10 mouse cellular contexts compared by ENCODE assay signal in the genomic region with DNA sequence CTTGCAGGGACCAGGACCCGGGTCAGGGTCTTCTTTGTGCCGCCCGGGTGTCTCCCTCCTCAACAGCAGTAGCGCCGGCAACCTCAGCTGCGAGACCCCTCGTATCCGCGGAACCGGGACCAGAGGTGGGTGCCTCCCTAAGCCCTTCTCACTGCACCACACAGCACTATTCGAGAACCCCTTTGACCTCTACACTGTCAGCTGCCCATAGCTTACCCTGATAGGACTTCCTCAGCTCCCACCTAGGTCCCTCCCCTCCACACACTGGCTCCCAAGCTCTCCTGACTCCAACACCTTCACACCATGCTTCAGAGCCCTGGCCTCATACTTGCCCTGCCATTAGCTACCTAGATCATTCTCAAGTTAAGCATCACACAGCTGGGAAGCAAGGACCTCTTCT. TPM values are rescaled to one million over a fixed set of nuclear protein-coding genes. Genes with fewer than 3 reads are reported as not detected.
DNase-seq lines count a peak whose midpoint lies in the region; ATAC-seq and TF ChIP-seq lines count a peak whose summit lies in the region.
"Had no signal": no experiment of that assay in that cellular context is flagged by ENCODE, and none has a peak within 500 bp of the region (broad histone marks: within the 10 kb centered on the region; RNA-seq: fewer than 3 reads in every experiment).

No protein-coding gene starts in this region.

- H3K4me3 ChIP-seq in heart, embryonic 12.5 days = peak overlapping the region; percentile 50
- peak overlapping the region; percentile 57 to 65 for H3K4me3 ChIP-seq in ES-E14 (ENCODE audit: insufficient read depth in 1 of 2, low read depth in 1 of 2, low read length in 2 of 2, poor library complexity in 1 of 2, severe bottlenecking in 1 of 2)
- peak overlapping the region; percentile 61 for H3K4me3 ChIP-seq in hindbrain, embryonic 10.5 days
- H3K4me3 ChIP-seq in midbrain, embryonic 13.5 days (replicated peaks) = peak overlapping the region; percentile 56

- H3K27me3 ChIP-seq in heart, embryonic 12.5 days (replicated peaks) = peaks cover 70% of the 10 kb centered on the region
- peaks cover 51% of the 10 kb centered on the region for H3K27me3 ChIP-seq in hindbrain, embryonic 10.5 days (ENCODE audit: insufficient read depth, poor library complexity, severe bottlenecking)
- H3K27me3 ChIP-seq in midbrain, embryonic 13.5 days = peaks cover 50% of the 10 kb centered on the region

- H3K4me1 ChIP-seq in heart, embryonic 12.5 days (replicated peaks) = peaks cover 13% of the 10 kb centered on the region; the same call in 1 of the 2 replicates
- peaks cover 0 to 2% of the 10 kb centered on the region in 2 experiments; a peak in 2 of 4 replicates for H3K4me1 ChIP-seq in ES-E14 (ENCODE audit: control insufficient read depth in 2 of 2, insufficient read depth in 2 of 2, low read length in 2 of 2, poor library complexity in 1 of 2)
- H3K4me1 ChIP-seq in hindbrain, embryonic 10.5 days (replicated peaks) = peaks cover 14% of the 10 kb centered on the region; the same call in 1 of the 2 replicates
- H3K4me1 ChIP-seq in midbrain, embryonic 13.5 days (replicated peaks) = peaks cover 11% of the 10 kb centered on the region

- peak overlapping the region; percentile 31; the same call in 1 of the 2 replicates for H3K9ac ChIP-seq in heart, embryonic 12.5 days
- peak overlapping the region; percentile 18; the same call in 1 of the 2 replicates for H3K9ac ChIP-seq in ES-E14 (ENCODE audit: insufficient read depth, low read depth, low read length, poor library complexity, severe bottlenecking)
- H3K9ac ChIP-seq in midbrain, embryonic 13.5 days (replicated peaks) = peak overlapping the region; percentile 69

- WGBS in heart, embryonic 12.5 days = 6% methylated on average over 11 of the region's 11 CpGs
- WGBS in hindbrain, embryonic 10.5 days = 2% methylated on average over 11 of the region's 11 CpGs
- 2% methylated on average over 11 of the region's 11 CpGs for WGBS in midbrain, embryonic 13.5 days

- H3K9me3 ChIP-seq in heart, embryonic 12.5 days (replicated peaks) = no peaks in the 10 kb centered on the region
- no peaks in the 10 kb centered on the region for H3K9me3 ChIP-seq in ES-E14 (ENCODE audit: control insufficient read depth, insufficient read depth, low read depth, low read length)
- H3K9me3 ChIP-seq in hindbrain, embryonic 10.5 days = no peaks in the 10 kb centered on the region
- H3K9me3 ChIP-seq in midbrain, embryonic 13.5 days = no peaks in the 10 kb centered on the region

- 0 out of 2 replicates have a peak, but pooled peaks have one; percentile 9 for ATAC-seq in heart, embryonic 12.5 days (ENCODE audit: insufficient number of reproducible peaks, low FRiP score)
- ATAC-seq in midbrain, embryonic 13.5 days = peak; percentile 79

- DNase-seq in heart, postnatal 4 days = no peak
- DNase-seq in ES-E14 (ENCODE audit: low read depth, low spot score) = no peak
- DNase-seq in hindbrain, embryonic 10.5 days (ENCODE audit: low spot score) = no peak
- no peak for DNase-seq in cerebellum, adult 8-10 months
- no peak for DNase-seq in urinary bladder, adult 2 months (ENCODE audit: low spot score)
- DNase-seq in thymus, postnatal 10 days (ENCODE audit: low spot score in 2 of 2) = no peak

- H3K27ac ChIP-seq in heart, embryonic 12.5 days (ENCODE audit: poor library complexity, severe bottlenecking) = no peak overlapping the region
- H3K27ac ChIP-seq in ES-E14 (ENCODE audit: insufficient read depth, low read depth, low read length, poor library complexity, severe bottlenecking) = no peak overlapping the region
- peak overlapping the region; percentile 74 for H3K27ac ChIP-seq in hindbrain, embryonic 10.5 days
- no peak overlapping the region for H3K27ac ChIP-seq in midbrain, embryonic 13.5 days

- H3K4me2 ChIP-seq in heart, embryonic 12.5 days = peak overlapping the region; percentile 91
- peak overlapping the region; percentile 90 for H3K4me2 ChIP-seq in midbrain, embryonic 13.5 days (replicated peaks)

- no peaks in the 10 kb centered on the region for H3K36me3 ChIP-seq in heart, embryonic 12.5 days
- no peaks in the 10 kb centered on the region for H3K36me3 ChIP-seq in ES-E14 (ENCODE audit: control insufficient read depth, insufficient read depth, low read length, poor library complexity, severe bottlenecking)
- no peaks in the 10 kb centered on the region for H3K36me3 ChIP-seq in hindbrain, embryonic 10.5 days
- no peaks in the 10 kb centered on the region for H3K36me3 ChIP-seq in midbrain, embryonic 13.5 days

- in situ Hi-C loops in ES-E14 (cut with MboI; ENCODE audit: low sequenced_read_pairs in 2 of 2, unreplicated experiment in 2 of 2) = no loop called here

TF ChIP-seq in ES-E14, 5 proteins besides CTCF, POLR2A, EP300 and RAD21:
- TF ChIP-seq ZNF384 (IDR thresholded peaks at IDR 0.05; ENCODE audit: low read depth, low read length) = no peak
- TF ChIP-seq MAFK (IDR thresholded peaks at IDR 0.05; ENCODE audit: insufficient read depth, low read depth, low read length) = no peak
- no peak for TF ChIP-seq ZC3H11A (IDR thresholded peaks at IDR 0.05; ENCODE audit: borderline replicate concordance, low read depth, low read length)
- no peak for TF ChIP-seq CHD2 (IDR thresholded peaks at IDR 0.05; ENCODE audit: low read depth, low read length)
- no peak for TF ChIP-seq HCFC1 (IDR thresholded peaks at IDR 0.05; ENCODE audit: borderline replicate concordance, insufficient read depth, low read length)

RNA-seq across cellular contexts. Expression of gene Cckbr, which starts 0.5 kb away (rescaled TPM):
- not detected in 2 replicates for polyA plus RNA-seq in heart, embryonic 12.5 days (2016; fragmentation: Nextera tagmentation; extraction: Ambion mirVana)
- not detected for total RNA-seq in heart, postnatal 4 days (2021)
- total RNA-seq in ES-E14 (2012; rRNA removed) = 0.27 and 0.58 TPM in 2 replicates
- polyA plus RNA-seq in hindbrain, embryonic 10.5 days (2016; fragmentation: Nextera tagmentation; extraction: Ambion mirVana) = 0.49 and 0.60 TPM in 2 replicates
- polyA plus RNA-seq in midbrain, embryonic 13.5 days (2015; fragmentation: Nextera tagmentation; extraction: Ambion mirVana) = 0.62 and 0.87 TPM in 2 replicates
- not detected in 2 replicates for polyA plus RNA-seq in urinary bladder, adult 2 months (2012; rRNA removed)
- total RNA-seq: liver, adult 2 months had no signal
- polyA plus RNA-seq: C2C12; liver, adult 2 months had no signal

RNA-seq across cellular contexts. Expression of gene Cnga4, which starts 21.7 kb away (rescaled TPM):
- polyA plus RNA-seq in heart, embryonic 12.5 days (2016; fragmentation: Nextera tagmentation; extraction: Ambion mirVana) = not detected in 2 replicates
- total RNA-seq in heart, postnatal 4 days (2021) = not detected
- total RNA-seq in ES-E14 (2012; rRNA removed) = 0.13 and 0.37 TPM in 2 replicates
- polyA plus RNA-seq in hindbrain, embryonic 10.5 days (2016; fragmentation: Nextera tagmentation; extraction: Ambion mirVana) = 0.13 TPM in 1 of 2 replicates, not detected in the other
- not detected in 2 replicates for polyA plus RNA-seq in midbrain, embryonic 13.5 days (2015; fragmentation: Nextera tagmentation; extraction: Ambion mirVana)
- 0.04 and 0.10 TPM in 2 replicates for polyA plus RNA-seq in urinary bladder, adult 2 months (2012; rRNA removed)
- total RNA-seq: liver, adult 2 months had no signal
- polyA plus RNA-seq: C2C12 had no signal

RNA-seq across cellular contexts. Expression of gene Fam160a2, which starts 26.2 kb away (rescaled TPM):
- polyA plus RNA-seq in heart, embryonic 12.5 days (2016; fragmentation: Nextera tagmentation; extraction: Ambion mirVana) = 34.0 and 36.2 TPM in 2 replicates
- 10 to 100 TPM; 31.1 to 33.8 TPM for total RNA-seq in heart, postnatal 4 days (2021)
- total RNA-seq in ES-E14 (2012; rRNA removed) = 29.9 and 37.6 TPM in 2 replicates
- polyA plus RNA-seq in hindbrain, embryonic 10.5 days (2016; fragmentation: Nextera tagmentation; extraction: Ambion mirVana) = 39.9 and 41.6 TPM in 2 replicates
- polyA plus RNA-seq in midbrain, embryonic 13.5 days (2015; fragmentation: Nextera tagmentation; extraction: Ambion mirVana) = 46.3 and 47.8 TPM in 2 replicates
- polyA plus RNA-seq in urinary bladder, adult 2 months (2012; rRNA removed) = 28.4 and 31.5 TPM in 2 replicates

RNA-seq across cellular contexts. Expression of gene Gm5901, which starts 51.2 kb away (rescaled TPM):
- not detected in 2 replicates for polyA plus RNA-seq in heart, embryonic 12.5 days (2016; fragmentation: Nextera tagmentation; extraction: Ambion mirVana)
- total RNA-seq in heart, postnatal 4 days (2021) = not detected
- total RNA-seq in ES-E14 (2012; rRNA removed) = 0.89 and 2.4 TPM in 2 replicates
- not detected in 2 replicates for polyA plus RNA-seq in hindbrain, embryonic 10.5 days (2016; fragmentation: Nextera tagmentation; extraction: Ambion mirVana)
- not detected in 2 replicates for polyA plus RNA-seq in midbrain, embryonic 13.5 days (2015; fragmentation: Nextera tagmentation; extraction: Ambion mirVana)
- polyA plus RNA-seq in urinary bladder, adult 2 months (2012; rRNA removed) = not detected in 2 replicates
- total RNA-seq: liver, adult 2 months had no signal
- polyA plus RNA-seq: C2C12; liver, adult 2 months had no signal

RNA-seq across cellular contexts. Expression of gene Cavin3, which starts 56.0 kb away (rescaled TPM):
- polyA plus RNA-seq in heart, embryonic 12.5 days (2016; fragmentation: Nextera tagmentation; extraction: Ambion mirVana) = 68.1 and 72.6 TPM in 2 replicates
- 10 to 100 TPM; 43.3 to 44.3 TPM for total RNA-seq in heart, postnatal 4 days (2021)
- 2.0 and 5.3 TPM in 2 replicates for total RNA-seq in ES-E14 (2012; rRNA removed)
- 23.0 and 32.2 TPM in 2 replicates for polyA plus RNA-seq in hindbrain, embryonic 10.5 days (2016; fragmentation: Nextera tagmentation; extraction: Ambion mirVana)
- polyA plus RNA-seq in midbrain, embryonic 13.5 days (2015; fragmentation: Nextera tagmentation; extraction: Ambion mirVana) = 18.3 and 22.1 TPM in 2 replicates
- 209 and 233 TPM in 2 replicates for polyA plus RNA-seq in urinary bladder, adult 2 months (2012; rRNA removed)

Comparison
In these comparisons a context has a peak if more than half of its experiments do, and no peak if none do; other contexts are left out.
1. H3K9ac ChIP-seq: peak in every context shown above with its lines; median percentile 69 in midbrain, embryonic 13.5 days; 31 in heart, embryonic 12.5 days; 18 in ES-E14.